ENCODE assay signal across 8 mouse cellular contexts in genomic region chr8:125253505-125254180, GRCm38 (mm10).
DNase-seq lines count a peak whose midpoint lies in the region; ATAC-seq and TF ChIP-seq lines count a peak whose summit lies in the region.

No protein-coding gene starts in this region.

- H3K36me3 ChIP-seq in embryonic facial prominence, embryonic 13.5 days, result no peaks in the 10 kb centered on the region
- no peaks in the 10 kb centered on the region for H3K36me3 ChIP-seq in limb, embryonic 11.5 days (ENCODE audit: control insufficient read depth, insufficient read depth, low read length)
- H3K36me3 ChIP-seq in midbrain, embryonic 12.5 days, result no peaks in the 10 kb centered on the region
- no peaks in the 10 kb centered on the region for H3K36me3 ChIP-seq in kidney, adult 2 months (ENCODE audit: control insufficient read depth, insufficient read depth, low read length)

- peaks cover 45% of the 10 kb centered on the region for H3K4me1 ChIP-seq in embryonic facial prominence, embryonic 13.5 days
- H3K4me1 ChIP-seq in limb, embryonic 11.5 days (ENCODE audit: control insufficient read depth, insufficient read depth, low read length), result peaks cover 12% of the 10 kb centered on the region
- peaks cover 27% of the 10 kb centered on the region for H3K4me1 ChIP-seq in midbrain, embryonic 12.5 days
- no peaks in the 10 kb centered on the region for H3K4me1 ChIP-seq in kidney, adult 2 months (ENCODE audit: control insufficient read depth, insufficient read depth, low read length)

- TF ChIP-seq CTCF in kidney, adult 2 months (conservative IDR thresholded peaks at IDR 0.05; ENCODE audit: insufficient read depth, insufficient read length, low read depth, low read length), result no peak

- peak overlapping the region; percentile 94 for H3K27ac ChIP-seq in embryonic facial prominence, embryonic 13.5 days
- H3K27ac ChIP-seq in limb, embryonic 11.5 days (replicated peaks; ENCODE audit: low read depth, low read length), result peak overlapping the region; percentile 81
- peak overlapping the region; percentile 95 for H3K27ac ChIP-seq in midbrain, embryonic 12.5 days (replicated peaks)
- no peak overlapping the region for H3K27ac ChIP-seq in kidney, adult 2 months (ENCODE audit: insufficient read depth, low read depth, low read length)

- no peaks in the 10 kb centered on the region for H3K27me3 ChIP-seq in embryonic facial prominence, embryonic 13.5 days
- H3K27me3 ChIP-seq in limb, embryonic 11.5 days (ENCODE audit: control insufficient read depth, insufficient read depth, low read length), result no peaks in the 10 kb centered on the region
- peaks cover 13% of the 10 kb centered on the region for H3K27me3 ChIP-seq in midbrain, embryonic 12.5 days
- H3K27me3 ChIP-seq in kidney, adult 2 months (replicated peaks; ENCODE audit: control insufficient read depth, insufficient read depth, low read length), result no peaks in the 10 kb centered on the region

- no peaks in the 10 kb centered on the region for H3K9me3 ChIP-seq in embryonic facial prominence, embryonic 13.5 days
- no peaks in the 10 kb centered on the region for H3K9me3 ChIP-seq in limb, embryonic 11.5 days (ENCODE audit: control insufficient read depth, low read length)
- H3K9me3 ChIP-seq in midbrain, embryonic 12.5 days, result no peaks in the 10 kb centered on the region

- peak; percentile 9 to 22 for DNase-seq in spleen, adult 18-20 months
- no peak for DNase-seq in spleen, postnatal 14 days (ENCODE audit: low spot score in 2 of 2)
- no peak for DNase-seq in limb, embryonic 11.5 days (ENCODE audit: low spot score)
- DNase-seq in left cerebral cortex, postnatal 14 days (ENCODE audit: low spot score in 2 of 2), result no peak
- no peak for DNase-seq in kidney, adult 2 months
- DNase-seq in right cerebral cortex, postnatal 10 days (ENCODE audit: low spot score in 2 of 2), result no peak

- TF ChIP-seq POLR2A in kidney, adult 2 months (IDR thresholded peaks at IDR 0.05; ENCODE audit: low read depth, low read length), result no peak

- WGBS in embryonic facial prominence, embryonic 13.5 days, result 26% methylated on average over 10 of the region's 10 CpGs
- WGBS in limb, embryonic 11.5 days, result 55% methylated on average over 10 of the region's 10 CpGs
- WGBS in midbrain, embryonic 12.5 days, result 26% methylated on average over 10 of the region's 10 CpGs
- 59% methylated on average over 10 of the region's 10 CpGs for WGBS in kidney, adult 2 months

- peak overlapping the region; percentile 41 for H3K4me3 ChIP-seq in embryonic facial prominence, embryonic 13.5 days
- H3K4me3 ChIP-seq in limb, embryonic 11.5 days (ENCODE audit: low read depth, low read length), result peak overlapping the region; percentile 24; the same call in 1 of the 2 replicates
- peak overlapping the region; percentile 36 for H3K4me3 ChIP-seq in midbrain, embryonic 12.5 days
- no peak overlapping the region for H3K4me3 ChIP-seq in kidney, adult 2 months (ENCODE audit: insufficient read depth, low read depth, low read length)

- peak overlapping the region; percentile 73 for H3K4me2 ChIP-seq in embryonic facial prominence, embryonic 13.5 days
- peak overlapping the region; percentile 51; the same call in 1 of the 2 replicates for H3K4me2 ChIP-seq in limb, embryonic 11.5 days (ENCODE audit: low read depth, severe bottlenecking)
- peak overlapping the region; percentile 57 for H3K4me2 ChIP-seq in midbrain, embryonic 12.5 days (replicated peaks)

- ATAC-seq in embryonic facial prominence, embryonic 13.5 days (ENCODE audit: insufficient number of reproducible peaks, insufficient read depth, low FRiP score, low TSS enrichment, low read depth), result peak; percentile 66; the same call in 1 of the 2 replicates
- no peak for ATAC-seq in limb, embryonic 11.5 days (ENCODE audit: insufficient number of reproducible peaks, low FRiP score, low TSS enrichment, low read depth)
- ATAC-seq in midbrain, embryonic 12.5 days (ENCODE audit: low FRiP score, low read depth), result peak; percentile 9; the same call in 1 of the 2 replicates

- intact Hi-C loops in left cerebral cortex, postnatal 14 days (cut with DNase I), result no loop called here

- peak overlapping the region; percentile 64 for H3K9ac ChIP-seq in embryonic facial prominence, embryonic 13.5 days
- no peak overlapping the region; the same call in 1 of the 2 replicates for H3K9ac ChIP-seq in limb, embryonic 11.5 days (ENCODE audit: low read length)
- peak overlapping the region; percentile 49 for H3K9ac ChIP-seq in midbrain, embryonic 12.5 days (replicated peaks)

Comparison
In these comparisons a context has a peak if more than half of its experiments do, and no peak if none do; other contexts are left out.
1. DNase-seq: peak in spleen, adult 18-20 months (2 of 2); none in spleen, postnatal 14 days (0 of 2), limb, embryonic 11.5 days (single experiment), left cerebral cortex, postnatal 14 days (0 of 2), kidney, adult 2 months (single experiment) and right cerebral cortex, postnatal 10 days (0 of 2).
2. Peak in every context shown above with its lines, with median percentiles within 50 percentile points of each other: H3K4me2 ChIP-seq.